Mouse (Mus musculus) embryo, embryonic 10.5 days (tissue): ENCODE measurements at regions not wholly inside any gene's neighbourhood (a gene's known extent, or its start where the extent isn't known, plus 50 kb on each side); places are given as distances from the start of the nearest gene placed in this dataset.

Experiments used
- DNase-seq: peaks from one replicate; pipeline ENCODE4 v3.0.0-alpha.2; 2015; ENCODE audit warnings: low spot score

GRCm38 (mm10) chr7:64058282-64058872 lies 95.3 kb upstream of the Trpm1 start:
- DNase-seq = no peak

GRCm38 (mm10) chr7:64057873-64058272 lies 95.8 kb upstream of the Trpm1 start:
- no peak for DNase-seq

- no peak for DNase-seq
Measured at GRCm38 (mm10) chr7:64056498-64056897, 97.1 kb upstream of the Trpm1 start.

GRCm38 (mm10) chr7:64054996-64055395 lies 98.6 kb upstream of the Trpm1 start:
- no peak for DNase-seq

- no peak for DNase-seq
Measured at GRCm38 (mm10) chr7:64053766-64054165, 99.9 kb upstream of the Trpm1 start.

GRCm38 (mm10) chr7:64052400-64052799 lies 101.2 kb upstream of the Trpm1 start:
- DNase-seq = no peak

GRCm38 (mm10) chr7:64050826-64051401 lies 102.7 kb upstream of the Trpm1 start:
- no peak for DNase-seq

GRCm38 (mm10) chr7:64050246-64050645 lies 103.4 kb upstream of the Trpm1 start:
- no peak for DNase-seq

- no peak for DNase-seq
Measured at GRCm38 (mm10) chr7:64049183-64049965, 104.3 kb upstream of the Trpm1 start.

- DNase-seq = peak; percentile 92
Measured at GRCm38 (mm10) chr7:64048452-64049182, 105.0 kb upstream of the Trpm1 start.

- DNase-seq = no peak
Measured at GRCm38 (mm10) chr7:64047831-64048230, 105.8 kb upstream of the Trpm1 start.

GRCm38 (mm10) chr7:64045292-64045691 lies 106.6 kb upstream of the Klf13 start:
- no peak for DNase-seq

GRCm38 (mm10) chr7:64042978-64043377 lies 104.3 kb upstream of the Klf13 start:
- no peak for DNase-seq

- DNase-seq = no peak
Measured at GRCm38 (mm10) chr7:64041303-64041702, 102.6 kb upstream of the Klf13 start.

GRCm38 (mm10) chr7:64040026-64040737 lies 101.5 kb upstream of the Klf13 start:
- no peak for DNase-seq

GRCm38 (mm10) chr7:64037701-64038231 lies 99.1 kb upstream of the Klf13 start:
- DNase-seq = no peak

GRCm38 (mm10) chr7:64036154-64036553 lies 97.4 kb upstream of the Klf13 start:
- no peak for DNase-seq

- no peak for DNase-seq
Measured at GRCm38 (mm10) chr7:64035025-64035606, 96.4 kb upstream of the Klf13 start.

- no peak for DNase-seq
Measured at GRCm38 (mm10) chr7:64034493-64034892, 95.8 kb upstream of the Klf13 start.

- no peak for DNase-seq
Measured at GRCm38 (mm10) chr7:64033388-64033787, 94.7 kb upstream of the Klf13 start.

GRCm38 (mm10) chr7:64032921-64033354 lies 94.2 kb upstream of the Klf13 start:
- DNase-seq = no peak
